8 mouse cellular contexts compared by ENCODE assay signal in the genomic region with DNA sequence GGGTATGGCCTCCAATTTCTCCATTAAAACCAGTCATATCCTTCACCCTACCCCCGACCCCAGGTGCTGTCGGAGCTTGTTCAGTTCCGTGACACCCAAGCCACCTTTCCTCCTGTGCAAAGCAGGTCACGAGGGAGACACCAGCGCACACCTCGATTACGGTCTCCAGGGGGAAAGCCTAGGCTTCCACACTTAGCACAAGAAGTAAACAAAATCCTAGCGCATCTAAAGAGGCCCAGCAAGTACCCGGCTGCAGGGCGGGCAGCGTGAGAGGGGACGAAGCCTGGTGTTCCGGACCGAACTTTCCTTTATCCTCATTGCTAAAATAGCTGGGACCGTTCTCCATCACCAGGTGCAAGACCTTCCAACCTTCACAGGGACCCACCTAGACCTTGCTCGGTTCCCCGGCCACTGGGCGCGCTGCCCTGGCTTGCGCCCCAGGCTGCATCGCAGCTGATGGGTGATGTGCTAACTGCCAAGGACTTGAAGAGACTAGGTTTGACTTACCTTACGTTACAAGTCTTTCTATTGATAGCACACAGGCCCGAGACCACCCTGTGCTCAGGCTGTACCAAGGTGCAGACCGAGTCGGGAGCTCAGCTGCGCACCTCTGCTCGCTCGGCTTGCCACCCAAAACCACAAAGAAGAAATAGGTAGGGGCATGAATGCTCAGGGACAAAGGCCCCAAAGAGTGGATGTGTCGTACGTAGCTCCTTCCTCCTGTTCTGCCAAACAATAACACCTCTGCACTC. TPM values are rescaled to one million over a fixed set of nuclear protein-coding genes. Genes with fewer than 3 reads are reported as not detected.
DNase-seq lines count a peak whose midpoint lies in the region; ATAC-seq lines count a peak whose summit lies in the region.

No protein-coding gene starts in this region.

- DNase-seq in neural tube, embryonic 11.5 days (ENCODE audit: low spot score): peak; percentile 51
- DNase-seq in neural tube, embryonic 10.5 days (ENCODE audit: extremely low spot score, low spot score): no peak
- DNase-seq in cerebellum, adult 8-10 months: peak; percentile 50
- DNase-seq in frontal cortex, postnatal 36 days (ENCODE audit: low spot score in 2 of 2): peak; percentile 23 to 60
- peak; percentile 12 to 31 for DNase-seq in lung, postnatal 4 days
- no peak for DNase-seq in urinary bladder, postnatal 10 days (ENCODE audit: low spot score)

- H3K4me1 ChIP-seq in neural tube, embryonic 11.5 days (ENCODE audit: control insufficient read depth, insufficient read depth, low read length): peaks cover 8% of the 10 kb centered on the region; the same call in 1 of the 2 replicates
- peaks cover 51% of the 10 kb centered on the region for H3K4me1 ChIP-seq in kidney, embryonic 16.5 days (ENCODE audit: insufficient read depth, low read length)
- 0 out of 2 replicates have a peak, but pooled peaks cover 2% of the 10 kb centered on the region for H3K4me1 ChIP-seq in stomach, embryonic 15.5 days

- H3K9ac ChIP-seq in neural tube, embryonic 11.5 days (ENCODE audit: low read length): peak overlapping the region; percentile 89
- peak overlapping the region; percentile 87 for H3K9ac ChIP-seq in kidney, embryonic 16.5 days (replicated peaks; ENCODE audit: low read length)
- peak overlapping the region; percentile 14 for H3K9ac ChIP-seq in stomach, embryonic 15.5 days

- H3K27ac ChIP-seq in neural tube, embryonic 11.5 days (ENCODE audit: low read depth, low read length): no peak overlapping the region
- peak overlapping the region; percentile 85 for H3K27ac ChIP-seq in kidney, embryonic 16.5 days (ENCODE audit: low read length)
- peak overlapping the region; percentile 38; the same call in 1 of the 2 replicates for H3K27ac ChIP-seq in stomach, embryonic 15.5 days

- no peaks in the 10 kb centered on the region for H3K27me3 ChIP-seq in neural tube, embryonic 11.5 days (ENCODE audit: control insufficient read depth, insufficient read depth, low read length)
- H3K27me3 ChIP-seq in kidney, embryonic 16.5 days (ENCODE audit: insufficient read depth, low read length): no peaks in the 10 kb centered on the region
- no peaks in the 10 kb centered on the region for H3K27me3 ChIP-seq in stomach, embryonic 15.5 days (replicated peaks)

- peak overlapping the region; percentile 61 for H3K4me3 ChIP-seq in neural tube, embryonic 11.5 days (ENCODE audit: low read depth, low read length)
- peak overlapping the region; percentile 72 for H3K4me3 ChIP-seq in kidney, embryonic 16.5 days (ENCODE audit: low read length)
- peak overlapping the region; percentile 50 for H3K4me3 ChIP-seq in stomach, embryonic 15.5 days (replicated peaks)

- no peaks in the 10 kb centered on the region for H3K9me3 ChIP-seq in neural tube, embryonic 11.5 days (ENCODE audit: control insufficient read depth, low read length)
- no peaks in the 10 kb centered on the region for H3K9me3 ChIP-seq in kidney, embryonic 16.5 days (ENCODE audit: low read length)
- no peaks in the 10 kb centered on the region for H3K9me3 ChIP-seq in stomach, embryonic 15.5 days

- under 1% methylated on average over 30 of the region's 30 CpGs for WGBS in neural tube, embryonic 11.5 days
- WGBS in kidney, embryonic 16.5 days: under 1% methylated on average over 30 of the region's 30 CpGs
- WGBS in stomach, embryonic 15.5 days: 3% methylated on average over 30 of the region's 30 CpGs

- peak overlapping the region; percentile 89 for H3K4me2 ChIP-seq in neural tube, embryonic 11.5 days (ENCODE audit: low read depth)
- H3K4me2 ChIP-seq in kidney, embryonic 16.5 days (replicated peaks; ENCODE audit: low read depth, low read length): peak overlapping the region; percentile 73
- H3K4me2 ChIP-seq in stomach, embryonic 15.5 days: peak overlapping the region; percentile 88

- no peaks in the 10 kb centered on the region for H3K36me3 ChIP-seq in neural tube, embryonic 11.5 days (ENCODE audit: control insufficient read depth, insufficient read depth, low read length)
- H3K36me3 ChIP-seq in kidney, embryonic 16.5 days (ENCODE audit: insufficient read depth, low read length): peaks cover 4% of the 10 kb centered on the region; the same call in 1 of the 2 replicates
- H3K36me3 ChIP-seq in stomach, embryonic 15.5 days: no peaks in the 10 kb centered on the region

- ATAC-seq in neural tube, embryonic 11.5 days (ENCODE audit: insufficient read depth, low FRiP score, low TSS enrichment): peak; percentile 64
- peak; percentile 52; the same call in 1 of the 2 replicates for ATAC-seq in kidney, embryonic 16.5 days (ENCODE audit: low FRiP score, low TSS enrichment)
- peak; percentile 34 for ATAC-seq in stomach, embryonic 15.5 days (ENCODE audit: insufficient read depth, low FRiP score, low read depth)

RNA-seq across cellular contexts. Expression of a gene that starts 0.5 kb away (rescaled TPM):
- polyA plus RNA-seq in neural tube, embryonic 11.5 days (2014; fragmentation: Nextera tagmentation; extraction: Ambion mirVana): 517 and 530 TPM in 2 replicates
- 945 and 1,022 TPM in 2 replicates for polyA plus RNA-seq in kidney, embryonic 16.5 days (2015; fragmentation: Nextera tagmentation; extraction: Ambion mirVana)
- 138 and 149 TPM in 2 replicates for polyA plus RNA-seq in stomach, embryonic 15.5 days (2015; fragmentation: Nextera tagmentation; extraction: Ambion mirVana)

RNA-seq across cellular contexts. Expression of a gene that starts 34.3 kb away (rescaled TPM):
- polyA plus RNA-seq in neural tube, embryonic 11.5 days (2014; fragmentation: Nextera tagmentation; extraction: Ambion mirVana): not detected in 2 replicates
- polyA plus RNA-seq in kidney, embryonic 16.5 days (2015; fragmentation: Nextera tagmentation; extraction: Ambion mirVana): 0.27 TPM in 2 replicates
- 1.6 and 4.4 TPM in 2 replicates for polyA plus RNA-seq in stomach, embryonic 15.5 days (2015; fragmentation: Nextera tagmentation; extraction: Ambion mirVana)

Comparison
In these comparisons a context has a peak if more than half of its experiments do, and no peak if none do; other contexts are left out.
1. DNase-seq: peak in neural tube, embryonic 11.5 days (single experiment), cerebellum, adult 8-10 months (single experiment), frontal cortex, postnatal 36 days (2 of 2) and lung, postnatal 4 days (2 of 2); none in neural tube, embryonic 10.5 days (single experiment) and urinary bladder, postnatal 10 days (single experiment).
2. H3K9ac ChIP-seq: peak in every context shown above with its lines; median percentile 89 in neural tube, embryonic 11.5 days; 87 in kidney, embryonic 16.5 days; 14 in stomach, embryonic 15.5 days.
3. Peak in every context shown above with its lines, with median percentiles within 50 percentile points of each other: ATAC-seq, H3K4me2 ChIP-seq and H3K4me3 ChIP-seq.